ENCODE assay signal across 34 mouse cellular contexts in the genomic region with DNA sequence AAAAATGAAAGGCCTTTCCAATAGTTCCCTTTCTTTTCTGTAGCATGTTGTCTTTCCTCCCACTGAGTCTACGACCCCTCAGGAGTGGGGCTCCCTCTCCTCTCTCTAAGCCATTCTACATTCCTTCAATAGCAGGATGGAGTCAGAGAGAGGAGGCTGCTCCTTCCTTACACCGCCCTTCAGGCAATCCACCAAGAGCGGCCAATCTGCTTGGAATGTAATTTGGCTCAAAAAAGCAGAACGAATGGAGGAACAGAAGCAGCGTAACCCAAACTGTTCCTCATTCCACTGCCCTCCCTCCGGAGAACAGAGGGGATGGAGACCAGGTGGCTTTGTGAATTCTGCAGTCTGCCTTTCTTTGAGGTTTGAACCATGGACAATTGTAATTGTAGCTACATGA.
A peak's percentile ranks its signal among the peaks of the same experiment; 100 is the strongest.
DNase-seq lines count a peak whose midpoint lies in the region; ATAC-seq and TF ChIP-seq lines count a peak whose summit lies in the region.
"Had no signal": no experiment of that assay in that cellular context is flagged by ENCODE, and none has a peak within 500 bp of the region (broad histone marks: within the 10 kb centered on the region; RNA-seq: fewer than 3 reads in every experiment).

No protein-coding gene starts in this region.

- no peaks in the 10 kb centered on the region for H3K27me3 ChIP-seq in limb, embryonic 14.5 days (ENCODE audit: control insufficient read depth, insufficient read depth, low read length)
- H3K27me3 ChIP-seq in limb, embryonic 10.5 days (ENCODE audit: low read depth, poor library complexity, severe bottlenecking), result no peaks in the 10 kb centered on the region
- H3K27me3 ChIP-seq in embryonic facial prominence, embryonic 10.5 days (replicated peaks; ENCODE audit: low read depth, poor library complexity, severe bottlenecking), result no peaks in the 10 kb centered on the region
- no peaks in the 10 kb centered on the region for H3K27me3 ChIP-seq in embryonic facial prominence, embryonic 15.5 days
- H3K27me3 ChIP-seq in hindbrain, embryonic 11.5 days (ENCODE audit: control insufficient read depth, insufficient read depth, low read length), result no peaks in the 10 kb centered on the region
- H3K27me3 ChIP-seq: CH12.LX; forebrain, embryonic 12.5 days; heart, embryonic 12.5 days; lung, embryonic 15.5 days; stomach, embryonic 15.5 days had no signal

- no peak for TF ChIP-seq POLR2A in limb, embryonic 14.5 days (IDR thresholded peaks at IDR 0.05; ENCODE audit: borderline replicate concordance, extremely low read depth, insufficient read depth, insufficient read length)

- H3K4me1 ChIP-seq in limb, embryonic 14.5 days (ENCODE audit: control insufficient read depth, insufficient read depth, low read length), result peaks cover 8% of the 10 kb centered on the region; the same call in 1 of the 2 replicates
- peaks cover 36% of the 10 kb centered on the region for H3K4me1 ChIP-seq in limb, embryonic 10.5 days
- peaks cover 23% of the 10 kb centered on the region for H3K4me1 ChIP-seq in embryonic facial prominence, embryonic 10.5 days
- 0 out of 2 replicates have a peak, but pooled peaks cover 3% of the 10 kb centered on the region for H3K4me1 ChIP-seq in embryonic facial prominence, embryonic 15.5 days
- no peaks in the 10 kb centered on the region for H3K4me1 ChIP-seq in hindbrain, embryonic 11.5 days (replicated peaks; ENCODE audit: control insufficient read depth, insufficient read depth, low read length)
- H3K4me1 ChIP-seq: forebrain, embryonic 12.5 days; heart, embryonic 12.5 days; lung, embryonic 15.5 days; stomach, embryonic 15.5 days had no signal

- no peaks in the 10 kb centered on the region for H3K36me3 ChIP-seq in limb, embryonic 14.5 days (ENCODE audit: control insufficient read depth, insufficient read depth, low read length)
- no peaks in the 10 kb centered on the region for H3K36me3 ChIP-seq in limb, embryonic 10.5 days
- H3K36me3 ChIP-seq in embryonic facial prominence, embryonic 10.5 days (replicated peaks), result no peaks in the 10 kb centered on the region
- H3K36me3 ChIP-seq in embryonic facial prominence, embryonic 15.5 days, result no peaks in the 10 kb centered on the region
- H3K36me3 ChIP-seq in hindbrain, embryonic 11.5 days (ENCODE audit: control insufficient read depth, insufficient read depth, low read length), result no peaks in the 10 kb centered on the region
- H3K36me3 ChIP-seq: forebrain, embryonic 12.5 days; heart, embryonic 12.5 days; hindbrain, embryonic 10.5 days; lung, embryonic 15.5 days; stomach, embryonic 15.5 days had no signal

- H3K9me3 ChIP-seq in limb, embryonic 14.5 days (ENCODE audit: control insufficient read depth, low read length), result no peaks in the 10 kb centered on the region
- no peaks in the 10 kb centered on the region for H3K9me3 ChIP-seq in limb, embryonic 10.5 days (replicated peaks)
- no peaks in the 10 kb centered on the region for H3K9me3 ChIP-seq in embryonic facial prominence, embryonic 10.5 days
- H3K9me3 ChIP-seq in embryonic facial prominence, embryonic 15.5 days (replicated peaks), result no peaks in the 10 kb centered on the region
- no peaks in the 10 kb centered on the region for H3K9me3 ChIP-seq in hindbrain, embryonic 11.5 days (ENCODE audit: control insufficient read depth, low read length)
- H3K9me3 ChIP-seq: forebrain, embryonic 12.5 days; hindbrain, embryonic 10.5 days; stomach, embryonic 15.5 days had no signal

- peak; percentile 60; the same call in 1 of the 2 replicates for ATAC-seq in limb, embryonic 14.5 days (ENCODE audit: low FRiP score, low read depth)
- peak; percentile 63; the same call in 1 of the 2 replicates for ATAC-seq in embryonic facial prominence, embryonic 15.5 days (ENCODE audit: insufficient number of reproducible peaks, low FRiP score, low TSS enrichment, low read depth)
- ATAC-seq in hindbrain, embryonic 11.5 days (ENCODE audit: low FRiP score), result no peak
- ATAC-seq: activated CD4-positive, CD25-positive, alpha-beta regulatory T cell, adult 4 months; hindbrain, embryonic 16.5 days; midbrain, embryonic 16.5 days had no signal

- no peak overlapping the region for H3K27ac ChIP-seq in limb, embryonic 14.5 days (replicated peaks; ENCODE audit: low read depth, low read length)
- no peak overlapping the region for H3K27ac ChIP-seq in limb, embryonic 10.5 days
- H3K27ac ChIP-seq in embryonic facial prominence, embryonic 10.5 days (replicated peaks), result no peak overlapping the region
- no peak overlapping the region for H3K27ac ChIP-seq in embryonic facial prominence, embryonic 15.5 days (replicated peaks)
- no peak overlapping the region for H3K27ac ChIP-seq in hindbrain, embryonic 11.5 days (ENCODE audit: low read depth, low read length)
- H3K27ac ChIP-seq: forebrain, embryonic 12.5 days; hindbrain, embryonic 10.5 days; kidney, postnatal 0 days; liver, embryonic 14.5 days; lung, embryonic 15.5 days; stomach, embryonic 15.5 days had no signal

- peak; percentile 20 to 24 for DNase-seq in cerebellum, postnatal 10 days
- no peak for DNase-seq in cerebellum, adult 18-20 months
- DNase-seq in limb, embryonic 14.5 days (ENCODE audit: low spot score), result no peak
- DNase-seq in limb, embryonic 10.5 days (ENCODE audit: low spot score), result no peak
- peak; percentile 12 for DNase-seq in embryonic facial prominence, embryonic 10.5 days (ENCODE audit: low spot score)
- DNase-seq in hindbrain, embryonic 11.5 days (ENCODE audit: low spot score), result no peak
- no peak for DNase-seq in kidney, postnatal 4 days
- DNase-seq: adrenal gland, adult 2 months; adrenal gland, postnatal 36 days; cerebellum, adult 2 months; cerebellum, postnatal 36 days; embryo, embryonic 11 days; gastrocnemius, postnatal 25 days; kidney, adult 2 months; layer of hippocampus, postnatal 36 days; left cerebral cortex, postnatal 4 days; liver; right cerebral cortex, postnatal 25 days; thymus, adult 18-20 months; thymus, postnatal 36 days had no signal

- H3K4me2 ChIP-seq in limb, embryonic 14.5 days (replicated peaks; ENCODE audit: low read depth, low read length, severe bottlenecking), result no peak overlapping the region
- no peak overlapping the region for H3K4me2 ChIP-seq in embryonic facial prominence, embryonic 15.5 days (replicated peaks)
- H3K4me2 ChIP-seq in hindbrain, embryonic 11.5 days (replicated peaks; ENCODE audit: low read depth, low read length), result no peak overlapping the region
- H3K4me2 ChIP-seq: forebrain, embryonic 12.5 days; heart, embryonic 12.5 days; lung, embryonic 15.5 days; midbrain, embryonic 11.5 days; stomach, embryonic 15.5 days had no signal

- 45% methylated on average over 6 of the region's 6 CpGs for WGBS in limb, embryonic 14.5 days
- WGBS in limb, embryonic 10.5 days, result 69% methylated on average over 6 of the region's 6 CpGs
- 49% methylated on average over 6 of the region's 6 CpGs for WGBS in embryonic facial prominence, embryonic 10.5 days
- WGBS in embryonic facial prominence, embryonic 15.5 days, result 14% methylated on average over 6 of the region's 6 CpGs
- WGBS in hindbrain, embryonic 11.5 days, result 76% methylated on average over 6 of the region's 6 CpGs

- H3K9ac ChIP-seq in limb, embryonic 14.5 days (ENCODE audit: low read depth, low read length, severe bottlenecking), result no peak overlapping the region
- no peak overlapping the region for H3K9ac ChIP-seq in embryonic facial prominence, embryonic 15.5 days
- H3K9ac ChIP-seq in hindbrain, embryonic 11.5 days (ENCODE audit: low read depth, low read length), result no peak overlapping the region
- H3K9ac ChIP-seq: forebrain, embryonic 12.5 days; heart, embryonic 12.5 days; liver, embryonic 14.5 days; lung, embryonic 15.5 days; stomach, embryonic 15.5 days had no signal

- no peak overlapping the region for H3K4me3 ChIP-seq in limb, embryonic 14.5 days (replicated peaks; ENCODE audit: low read length)
- no peak overlapping the region for H3K4me3 ChIP-seq in limb, embryonic 10.5 days
- no peak overlapping the region for H3K4me3 ChIP-seq in embryonic facial prominence, embryonic 10.5 days
- no peak overlapping the region for H3K4me3 ChIP-seq in embryonic facial prominence, embryonic 15.5 days (replicated peaks)
- no peak overlapping the region for H3K4me3 ChIP-seq in hindbrain, embryonic 11.5 days (ENCODE audit: low read depth, low read length)
- H3K4me3 ChIP-seq: erythroblast, embryonic 14.5 days; forebrain, embryonic 12.5 days; heart, embryonic 12.5 days; hindbrain, embryonic 10.5 days; lung, embryonic 15.5 days; stomach, embryonic 15.5 days had no signal

Comparison
In these comparisons a context has a peak if more than half of its experiments do, and no peak if none do; other contexts are left out.
1. DNase-seq: peak in cerebellum, postnatal 10 days (2 of 2) and embryonic facial prominence, embryonic 10.5 days (single experiment); none in cerebellum, adult 18-20 months (0 of 2), limb, embryonic 14.5 days (single experiment), limb, embryonic 10.5 days (single experiment), hindbrain, embryonic 11.5 days (single experiment) and kidney, postnatal 4 days (0 of 2).